Mouse (Mus musculus): Measurements from ENCODE around the gene Ccdc141. TPM values are rescaled to one million over a fixed set of nuclear protein-coding genes. Genes with fewer than 3 reads are reported as not detected.

Gene Ccdc141
- polyA plus RNA-seq, 1 experiment from 2014 or later = 13.6 TPM

DNA sequence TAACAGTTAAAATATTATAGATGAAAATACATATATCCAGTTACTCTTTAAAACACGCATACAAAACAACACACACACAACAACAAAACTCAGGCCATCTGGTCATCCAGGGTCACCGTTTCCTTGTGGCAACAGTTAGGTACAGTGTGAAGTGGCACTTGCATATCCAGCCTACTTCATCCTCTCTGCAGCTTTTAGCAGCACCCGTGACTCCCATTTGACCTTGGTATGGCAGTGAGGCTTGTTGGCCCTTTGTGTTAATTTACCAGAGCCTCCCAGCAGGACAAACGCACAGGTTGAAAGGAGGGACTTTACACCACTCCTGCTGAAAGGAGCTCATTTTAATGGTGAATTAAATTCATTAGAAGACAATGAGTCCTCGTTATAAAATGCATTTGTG lies 158.5 kb downstream of the Ccdc141 start:
- H3K4me2 ChIP-seq (replicated peaks; ENCODE audit: low read depth, low read length) = no peak overlapping the region
- no peaks in the 10 kb centered on the region for H3K9me3 ChIP-seq (ENCODE audit: control insufficient read depth, low read length)
- WGBS = 75% methylated on average over 5 of the region's 5 CpGs
- H3K27me3 ChIP-seq (ENCODE audit: control insufficient read depth, insufficient read depth, low read length) = no peaks in the 10 kb centered on the region
- no peak for ATAC-seq (ENCODE audit: low FRiP score, low TSS enrichment)
- no peak overlapping the region for H3K4me3 ChIP-seq (ENCODE audit: low read length)
- H3K4me1 ChIP-seq (ENCODE audit: control insufficient read depth, insufficient read depth, low read length) = no peaks in the 10 kb centered on the region
- H3K9ac ChIP-seq (ENCODE audit: low read depth, low read length) = no peak overlapping the region
- no peaks in the 10 kb centered on the region for H3K36me3 ChIP-seq (ENCODE audit: control insufficient read depth, insufficient read depth, low read length)
- no peak overlapping the region for H3K27ac ChIP-seq (ENCODE audit: low read depth, low read length)

DNA sequence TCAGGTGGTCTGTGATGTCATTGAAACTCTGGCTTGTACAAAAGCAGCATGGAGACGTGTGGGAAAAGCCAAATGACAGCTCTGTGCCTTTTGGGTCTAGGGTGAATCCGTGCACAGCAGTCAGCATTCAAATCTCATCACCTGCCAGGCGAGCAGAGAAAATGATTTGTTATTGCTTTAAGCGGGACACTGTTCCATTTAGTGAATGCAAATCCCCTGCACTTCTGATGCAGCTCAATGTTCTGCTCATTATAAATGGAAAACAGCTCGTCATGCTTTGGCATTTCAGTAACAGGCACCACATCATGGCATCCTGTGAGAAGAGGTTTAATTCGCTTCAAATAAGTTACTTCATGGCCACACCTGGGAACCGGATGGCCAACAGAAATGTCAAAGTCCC lies 163.4 kb downstream of the Ccdc141 start:
- Histone ChIP-seq H3K9ac (ENCODE audit: low read depth, low read length) (no peak overlapping the region), H3K27ac (ENCODE audit: low read depth, low read length) (no peak overlapping the region), H3K4me1 (ENCODE audit: control insufficient read depth, insufficient read depth, low read length) (no peaks in the 10 kb centered on the region), H3K27me3 (ENCODE audit: control insufficient read depth, insufficient read depth, low read length) (no peaks in the 10 kb centered on the region), H3K36me3 (ENCODE audit: control insufficient read depth, insufficient read depth, low read length) (no peaks in the 10 kb centered on the region), H3K9me3 (ENCODE audit: control insufficient read depth, low read length) (no peaks in the 10 kb centered on the region), H3K4me2 (replicated peaks; ENCODE audit: low read depth, low read length) (no peak overlapping the region), H3K4me3 (ENCODE audit: low read length) (no peak overlapping the region)
- ATAC-seq (ENCODE audit: low FRiP score, low TSS enrichment) = no peak
- 85% methylated on average over 7 of the region's 7 CpGs for WGBS

DNA sequence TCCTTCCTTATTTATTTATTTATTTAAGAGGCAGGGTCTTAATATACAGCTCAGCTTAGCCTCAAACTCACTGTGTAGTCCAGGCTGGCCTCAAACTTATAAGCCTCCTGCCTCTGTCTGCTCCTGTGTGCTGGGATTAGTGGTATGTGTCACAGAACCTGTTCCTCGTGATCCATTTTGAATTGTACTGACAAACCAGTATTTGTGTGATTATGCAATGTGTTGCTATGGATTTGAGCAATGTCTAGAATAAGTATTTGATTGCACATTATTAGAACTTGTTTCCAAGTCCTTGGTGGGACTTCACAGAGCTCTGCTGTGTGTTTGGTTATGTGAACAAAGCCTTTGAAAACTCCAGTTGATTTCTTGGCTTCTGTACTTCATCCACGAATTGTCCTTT lies 167.3 kb downstream of the Ccdc141 start:
- no peak overlapping the region for H3K4me2 ChIP-seq (replicated peaks; ENCODE audit: low read depth, low read length)
- H3K9ac ChIP-seq (ENCODE audit: low read depth, low read length) = no peak overlapping the region
- no peaks in the 10 kb centered on the region for H3K36me3 ChIP-seq (ENCODE audit: control insufficient read depth, insufficient read depth, low read length)
- ATAC-seq (ENCODE audit: low FRiP score, low TSS enrichment) = no peak
- H3K4me1 ChIP-seq (ENCODE audit: control insufficient read depth, insufficient read depth, low read length) = no peaks in the 10 kb centered on the region
- no peak overlapping the region for H3K4me3 ChIP-seq (ENCODE audit: low read length)
- no peak overlapping the region for H3K27ac ChIP-seq (ENCODE audit: low read depth, low read length)
- H3K27me3 ChIP-seq (ENCODE audit: control insufficient read depth, insufficient read depth, low read length) = no peaks in the 10 kb centered on the region
- H3K9me3 ChIP-seq (ENCODE audit: control insufficient read depth, low read length) = no peaks in the 10 kb centered on the region
- WGBS = 85% methylated on average over 2 of the region's 2 CpGs

DNA sequence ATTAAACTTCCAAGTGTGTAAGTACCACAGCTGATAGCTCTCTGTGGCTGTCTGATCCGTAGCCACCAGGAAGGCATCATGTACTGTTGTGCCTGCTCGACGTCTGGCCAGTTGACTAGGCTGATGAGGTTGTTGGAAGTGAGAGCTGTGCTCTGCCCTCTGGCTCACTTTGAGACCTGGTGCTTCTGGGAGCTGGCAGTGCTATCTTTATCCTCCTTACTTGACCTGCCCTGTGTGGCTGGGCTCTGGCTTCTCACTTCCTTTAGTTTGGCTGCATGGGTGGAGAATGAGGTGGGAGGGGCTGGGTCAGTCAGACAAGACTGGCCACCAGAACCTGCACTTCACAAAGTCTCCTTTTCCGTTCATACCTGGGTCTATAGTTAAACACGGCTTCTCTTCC lies 172.1 kb downstream of the Ccdc141 start:
- H3K36me3 ChIP-seq (ENCODE audit: control insufficient read depth, insufficient read depth, low read length) = no peaks in the 10 kb centered on the region
- H3K27ac ChIP-seq (ENCODE audit: low read depth, low read length) = no peak overlapping the region
- ATAC-seq (ENCODE audit: low FRiP score, low TSS enrichment) = no peak
- no peaks in the 10 kb centered on the region for H3K27me3 ChIP-seq (ENCODE audit: control insufficient read depth, insufficient read depth, low read length)
- no peak overlapping the region for H3K4me3 ChIP-seq (ENCODE audit: low read length)
- H3K4me2 ChIP-seq (replicated peaks; ENCODE audit: low read depth, low read length) = no peak overlapping the region
- no peak overlapping the region for H3K9ac ChIP-seq (ENCODE audit: low read depth, low read length)
- H3K9me3 ChIP-seq (ENCODE audit: control insufficient read depth, low read length) = no peaks in the 10 kb centered on the region
- WGBS = 57% methylated on average over 5 of the region's 5 CpGs
- H3K4me1 ChIP-seq (ENCODE audit: control insufficient read depth, insufficient read depth, low read length) = no peaks in the 10 kb centered on the region

DNA sequence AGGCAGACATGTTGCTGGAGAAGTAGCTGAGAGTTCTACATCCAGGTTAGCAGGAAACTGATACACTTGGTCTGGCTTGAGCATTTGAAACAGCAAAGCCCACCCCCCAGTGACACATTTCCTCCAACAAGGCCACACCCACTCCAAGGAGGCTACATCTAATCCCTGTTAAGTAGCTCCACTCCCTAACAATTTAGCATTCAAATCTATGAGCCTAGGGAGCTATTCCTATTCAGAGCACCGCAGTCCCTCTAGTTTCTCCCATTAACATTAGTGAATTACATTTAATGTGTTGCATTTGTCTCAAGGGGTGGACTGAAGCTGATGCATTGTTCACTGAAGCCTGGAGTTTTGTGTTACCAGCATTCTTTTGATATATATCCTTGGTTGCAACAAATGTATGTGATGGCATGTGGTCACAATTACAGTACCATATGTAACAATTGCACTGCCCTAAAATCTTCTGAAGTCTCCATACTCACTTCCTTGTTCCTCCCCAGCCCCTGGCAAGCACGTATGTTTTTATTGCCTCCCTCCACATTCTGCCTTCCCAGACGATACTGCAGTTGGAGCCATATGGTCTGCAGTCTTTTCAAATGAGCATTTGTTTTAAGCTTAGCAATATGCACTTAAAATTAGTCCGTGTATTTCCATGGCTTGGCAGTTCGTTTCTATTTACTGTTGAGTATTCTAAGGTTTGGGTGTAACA lies 177.8 kb downstream of the Ccdc141 start:
- WGBS = 63% methylated on average over 5 of the region's 5 CpGs
- no peak overlapping the region for H3K27ac ChIP-seq (ENCODE audit: low read depth, low read length)
- no peak overlapping the region for H3K4me2 ChIP-seq (replicated peaks; ENCODE audit: low read depth, low read length)
- no peak overlapping the region for H3K9ac ChIP-seq (ENCODE audit: low read depth, low read length)
- no peaks in the 10 kb centered on the region for H3K4me1 ChIP-seq (ENCODE audit: control insufficient read depth, insufficient read depth, low read length)
- ATAC-seq (ENCODE audit: low FRiP score, low TSS enrichment) = no peak
- no peak overlapping the region for H3K4me3 ChIP-seq (ENCODE audit: low read length)
- no peaks in the 10 kb centered on the region for H3K9me3 ChIP-seq (ENCODE audit: control insufficient read depth, low read length)
- H3K27me3 ChIP-seq (ENCODE audit: control insufficient read depth, insufficient read depth, low read length) = no peaks in the 10 kb centered on the region
- H3K36me3 ChIP-seq (ENCODE audit: control insufficient read depth, insufficient read depth, low read length) = no peaks in the 10 kb centered on the region

DNA sequence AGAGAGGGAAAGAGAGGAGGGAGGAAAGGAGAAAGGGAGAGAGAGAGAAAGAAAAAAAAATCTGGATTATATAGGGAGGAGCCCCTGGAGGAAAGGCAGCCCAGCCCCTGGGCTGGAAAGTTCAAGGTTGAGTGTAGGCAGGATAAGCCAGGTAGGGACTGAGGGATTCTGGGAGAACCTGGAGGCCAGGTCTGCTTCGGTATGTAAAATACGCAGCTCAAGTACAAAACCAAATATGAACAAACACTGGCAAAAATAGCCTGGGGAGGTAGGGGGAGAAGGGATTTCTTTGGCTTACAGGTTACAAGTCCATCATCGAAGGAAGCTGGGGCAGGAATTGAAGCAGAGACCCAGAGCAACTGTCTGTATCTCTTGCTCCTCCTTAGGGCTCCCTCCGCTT lies 183.1 kb downstream of the Ccdc141 start:
- H3K9ac ChIP-seq (ENCODE audit: low read depth, low read length) = no peak overlapping the region
- H3K27ac ChIP-seq (ENCODE audit: low read depth, low read length) = no peak overlapping the region
- no peaks in the 10 kb centered on the region for H3K36me3 ChIP-seq (ENCODE audit: control insufficient read depth, insufficient read depth, low read length)
- H3K4me3 ChIP-seq (ENCODE audit: low read length) = no peak overlapping the region
- no peaks in the 10 kb centered on the region for H3K9me3 ChIP-seq (ENCODE audit: control insufficient read depth, low read length)
- no peaks in the 10 kb centered on the region for H3K4me1 ChIP-seq (ENCODE audit: control insufficient read depth, insufficient read depth, low read length)
- WGBS = 89% methylated on average over 4 of the region's 4 CpGs
- H3K27me3 ChIP-seq (ENCODE audit: control insufficient read depth, insufficient read depth, low read length) = no peaks in the 10 kb centered on the region
- H3K4me2 ChIP-seq (replicated peaks; ENCODE audit: low read depth, low read length) = no peak overlapping the region
- ATAC-seq (ENCODE audit: low FRiP score, low TSS enrichment) = no peak

DNA sequence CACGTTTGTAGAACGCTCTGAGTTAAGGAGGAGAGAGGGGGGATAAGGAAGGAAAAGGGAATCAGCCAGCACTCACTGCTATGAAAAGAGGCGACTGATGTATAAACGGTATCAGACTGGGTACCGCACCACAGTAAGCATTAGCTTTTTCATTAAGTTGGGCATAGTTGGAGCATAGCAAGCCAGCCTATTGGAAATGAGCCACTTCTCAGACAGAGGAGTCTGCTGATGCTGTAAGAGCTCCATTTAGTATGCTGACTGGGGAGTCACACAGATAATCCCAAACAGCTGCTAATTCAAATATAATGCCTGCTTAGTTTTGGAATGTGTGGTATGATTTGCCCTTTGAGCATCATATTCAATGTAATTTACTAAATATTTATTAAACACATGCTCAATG lies 186.1 kb downstream of the Ccdc141 start:
- Histone ChIP-seq H3K9ac (ENCODE audit: low read depth, low read length) (no peak overlapping the region), H3K27ac (ENCODE audit: low read depth, low read length) (no peak overlapping the region), H3K4me2 (replicated peaks; ENCODE audit: low read depth, low read length) (no peak overlapping the region), H3K36me3 (ENCODE audit: control insufficient read depth, insufficient read depth, low read length) (no peaks in the 10 kb centered on the region), H3K9me3 (ENCODE audit: control insufficient read depth, low read length) (no peaks in the 10 kb centered on the region), H3K27me3 (ENCODE audit: control insufficient read depth, insufficient read depth, low read length) (no peaks in the 10 kb centered on the region), H3K4me1 (ENCODE audit: control insufficient read depth, insufficient read depth, low read length) (no peaks in the 10 kb centered on the region), H3K4me3 (ENCODE audit: low read length) (no peak overlapping the region)
- ATAC-seq (ENCODE audit: low FRiP score, low TSS enrichment) = no peak
- 91% methylated on average over 5 of the region's 5 CpGs for WGBS

DNA sequence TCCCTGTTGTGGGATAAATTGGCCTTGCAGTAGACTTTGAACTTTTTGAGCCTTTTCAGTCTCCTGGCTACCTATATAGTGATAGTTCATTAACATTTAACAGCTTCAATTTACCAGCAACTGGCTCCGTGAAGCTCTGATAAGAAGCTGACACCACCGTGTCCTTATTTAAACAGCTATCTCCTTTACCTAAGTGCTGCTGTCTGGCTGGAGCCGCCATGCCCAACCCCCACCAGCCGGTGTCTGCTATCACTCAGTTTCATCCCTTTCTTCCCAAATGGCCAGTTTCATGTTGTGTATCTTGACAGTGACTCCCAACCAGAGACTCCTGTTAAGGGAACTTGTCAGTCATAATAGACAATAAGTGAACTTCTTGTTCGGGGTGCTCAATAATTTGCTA lies 186.8 kb downstream of the Ccdc141 start:
- H3K27ac ChIP-seq (ENCODE audit: low read depth, low read length) = no peak overlapping the region
- ATAC-seq (ENCODE audit: low FRiP score, low TSS enrichment) = no peak
- no peaks in the 10 kb centered on the region for H3K36me3 ChIP-seq (ENCODE audit: control insufficient read depth, insufficient read depth, low read length)
- H3K4me2 ChIP-seq (replicated peaks; ENCODE audit: low read depth, low read length) = no peak overlapping the region
- no peaks in the 10 kb centered on the region for H3K4me1 ChIP-seq (ENCODE audit: control insufficient read depth, insufficient read depth, low read length)
- H3K9me3 ChIP-seq (ENCODE audit: control insufficient read depth, low read length) = no peaks in the 10 kb centered on the region
- 55% methylated on average over 5 of the region's 5 CpGs for WGBS
- no peak overlapping the region for H3K9ac ChIP-seq (ENCODE audit: low read depth, low read length)
- H3K4me3 ChIP-seq (ENCODE audit: low read length) = no peak overlapping the region
- H3K27me3 ChIP-seq (ENCODE audit: control insufficient read depth, insufficient read depth, low read length) = no peaks in the 10 kb centered on the region

DNA sequence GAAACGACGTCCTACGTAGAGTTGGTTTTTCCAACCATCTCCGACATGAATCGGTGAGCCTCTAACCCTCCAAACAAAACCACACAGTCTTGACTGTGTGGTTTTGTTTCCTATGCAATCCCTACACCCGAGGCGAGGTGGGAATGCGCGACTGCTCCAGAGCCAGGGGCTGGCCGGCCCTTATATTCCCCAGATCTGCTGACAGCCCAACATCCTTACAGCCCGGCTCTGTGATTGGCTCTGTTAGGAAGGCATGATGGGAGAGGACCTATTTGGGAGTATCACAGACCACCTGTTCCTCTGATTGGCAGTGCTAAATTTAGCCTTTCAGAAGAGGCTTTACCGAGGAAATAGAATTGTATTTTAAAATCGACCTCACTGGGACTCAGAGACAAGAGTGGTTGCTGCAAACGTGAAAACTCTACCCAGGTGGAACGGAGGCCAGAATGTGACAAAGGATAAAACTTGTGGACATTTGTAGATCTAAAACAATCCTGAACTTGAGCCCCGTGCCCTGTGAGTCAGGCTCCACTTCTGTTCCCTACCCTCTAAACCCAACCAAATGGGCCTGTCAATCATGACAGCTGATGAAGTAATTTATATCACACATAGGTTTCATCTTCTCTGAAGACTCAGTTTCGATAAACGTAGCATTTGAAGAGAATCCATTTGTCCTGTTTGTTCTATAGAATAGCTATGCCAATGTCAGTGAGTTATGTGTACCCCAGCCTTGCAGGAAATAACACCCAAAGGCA lies 187.9 kb downstream of the Ccdc141 start, which contains the start of gene Ttn:
TSS of gene Ttn (minus strand) at position 157 of the 755 bp plus-strand sequence.
- H3K4me1 ChIP-seq (ENCODE audit: control insufficient read depth, insufficient read depth, low read length) = no peaks in the 10 kb centered on the region
- no peak within 1 kb of the TSS for H3K4me2 ChIP-seq (replicated peaks; ENCODE audit: low read depth, low read length)
- no peak within 1 kb of the TSS for H3K27ac ChIP-seq (ENCODE audit: low read depth, low read length)
- H3K36me3 ChIP-seq (ENCODE audit: control insufficient read depth, insufficient read depth, low read length) = no peaks in the 10 kb centered on the region
- ATAC-seq (ENCODE audit: low FRiP score, low TSS enrichment) = no peak
- no peaks in the 10 kb centered on the region for H3K27me3 ChIP-seq (ENCODE audit: control insufficient read depth, insufficient read depth, low read length)
- 85% methylated on average over 18 of the region's 18 CpGs for WGBS
- H3K9me3 ChIP-seq (ENCODE audit: control insufficient read depth, low read length) = no peaks in the 10 kb centered on the region
- H3K4me3 ChIP-seq (ENCODE audit: low read length) = no peak within 1 kb of the TSS
- H3K9ac ChIP-seq (ENCODE audit: low read depth, low read length) = no peak within 1 kb of the TSS

All from kidney, embryonic 14.5 days (tissue).